Mouse (Mus musculus) intestine, embryonic 14.5 days (tissue): ENCODE data around the gene Pacrg. TPM values are rescaled to one million over a fixed set of nuclear protein-coding genes. Genes with fewer than 3 reads are reported as not detected.

Source experiments
- ATAC-seq: fragments of 200-750 bp; cut with Nextera tagmentation; replicated peaks from 2 replicates; pipeline ENCODE4 v1.8.0; 2017; ENCODE audit warnings: low read depth, moderate number of reproducible peaks, moderate TSS enrichment, moderate library complexity; ENCODE audit not compliant: low FRiP score, low TSS enrichment
- DNase-seq: peaks from one replicate; pipeline ENCODE4 v3.0.0-alpha.2; 2018; ENCODE audit warnings: low spot score
- H3K27ac ChIP-seq: fragments of 300-500 bp; sonication (generic); 2 replicates; pipeline ENCODE4 v1.5.1; 2014; ENCODE audit warnings: low read depth, mild to moderate bottlenecking, control low read depth
- H3K27me3 ChIP-seq: fragments of 300-500 bp; sonication (generic); replicated peaks from 2 replicates; pipeline ENCODE4 v1.6.1; 2014; ENCODE audit warnings: low read length, control low read depth; ENCODE audit not compliant: control insufficient read depth, insufficient read depth
- H3K36me3 ChIP-seq: fragments of 300-500 bp; sonication (generic); 2 replicates; pipeline ENCODE4 v1.6.1; 2014; ENCODE audit warnings: low read length, control low read depth; ENCODE audit not compliant: control insufficient read depth, insufficient read depth
- H3K4me1 ChIP-seq: fragments of 300-500 bp; sonication (generic); replicated peaks from 2 replicates; pipeline ENCODE4 v1.6.1; 2014; ENCODE audit warnings: low read length, control low read depth, mixed read lengths; ENCODE audit not compliant: control insufficient read depth, insufficient read depth
- H3K4me2 ChIP-seq: fragments of 300-500 bp; sonication (generic); 2 replicates; pipeline ENCODE4 v1.6.1; 2014; ENCODE audit warnings: low read length
- H3K4me3 ChIP-seq: fragments of 300-500 bp; sonication (generic); 2 replicates; pipeline ENCODE4 v1.5.1; 2014; ENCODE audit warnings: low read depth, low read length, control low read depth, mixed read lengths
- H3K9ac ChIP-seq: fragments of 300-500 bp; sonication (generic); 2 replicates; pipeline ENCODE4 v1.6.1; 2014; ENCODE audit warnings: mild to moderate bottlenecking, low read length
- H3K9me3 ChIP-seq: fragments of 300-500 bp; sonication (generic); 2 replicates; pipeline ENCODE4 v1.6.1; 2016; ENCODE audit warnings: low read length, control low read depth; ENCODE audit not compliant: control insufficient read depth
- WGBS: fragments of 180-500 bp; shearing (Covaris S2); extraction: QIAGEN DNeasy Blood & Tissue Kit; methylation state at CpG from one replicate; pipeline ENCODE4 v1.1.7; 2014; 5-methylcytosine and 5-hydroxymethylcytosine counted together
- polyA plus RNA-seq: library from polyadenylated mRNA; unstranded; fragments of >200 nt; fragmentation: Nextera tagmentation; extraction: Ambion mirVana; gene quantifications from 2 replicates; pipeline ENCODE4 v1.2.1, GENCODE M21; 2014

The Pacrg gene
- polyA plus RNA-seq, 1 experiment from 2014 or later, result 1.1 TPM

- no peaks in the 10 kb centered on the region for H3K9me3 ChIP-seq
- H3K27ac ChIP-seq, result no peak overlapping the region
- no peak overlapping the region for H3K9ac ChIP-seq
- WGBS, result 88% methylated on average over 4 of the region's 4 CpGs
- no peaks in the 10 kb centered on the region; the same call in 1 of the 2 replicates for H3K4me1 ChIP-seq
- ATAC-seq (no peak), DNase-seq (no peak)
- no peaks in the 10 kb centered on the region for H3K36me3 ChIP-seq
- no peak overlapping the region for H3K4me2 ChIP-seq
- H3K27me3 ChIP-seq, result no peaks in the 10 kb centered on the region
- no peak overlapping the region for H3K4me3 ChIP-seq
Measured at GRCm38 (mm10) chr17:10548969-10549368, 291.1 kb downstream of the Pacrg start.

DNA sequence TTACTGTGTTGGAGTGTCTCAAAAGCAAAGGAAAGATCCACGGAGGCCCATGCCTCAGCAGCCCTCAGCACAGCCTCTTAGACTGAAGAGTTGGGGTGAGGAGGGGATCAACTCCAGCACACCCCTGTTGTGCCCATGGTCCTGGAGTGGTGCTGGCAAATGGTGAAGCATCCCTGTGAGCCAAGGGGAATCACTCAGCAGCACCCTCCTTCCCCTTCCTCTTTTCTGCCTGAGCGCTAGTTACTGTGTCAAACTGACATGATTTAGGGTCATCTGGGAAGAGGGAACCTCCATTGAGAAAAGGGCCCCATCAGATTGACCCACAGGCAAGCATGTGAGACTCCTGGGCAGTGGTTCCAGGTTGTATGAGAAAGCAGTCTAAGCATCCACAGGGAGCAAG lies 299.3 kb downstream of the Pacrg start:
- no peak overlapping the region for H3K4me3 ChIP-seq
- H3K27ac ChIP-seq, result no peak overlapping the region
- H3K9ac ChIP-seq, result no peak overlapping the region
- no peaks in the 10 kb centered on the region for H3K4me1 ChIP-seq
- H3K27me3 ChIP-seq, result no peaks in the 10 kb centered on the region
- 85% methylated on average over 2 of the region's 2 CpGs for WGBS
- no peak overlapping the region for H3K4me2 ChIP-seq
- H3K36me3 ChIP-seq, result no peaks in the 10 kb centered on the region
- no peaks in the 10 kb centered on the region for H3K9me3 ChIP-seq
- no peak for DNase-seq
- no peak for ATAC-seq

- no peaks in the 10 kb centered on the region for H3K36me3 ChIP-seq
- H3K4me1 ChIP-seq, result no peaks in the 10 kb centered on the region
- H3K9ac ChIP-seq, result no peak overlapping the region
- H3K4me2 ChIP-seq, result no peak overlapping the region
- H3K9me3 ChIP-seq, result no peaks in the 10 kb centered on the region
- no peak overlapping the region for H3K27ac ChIP-seq
- ATAC-seq (no peak), DNase-seq (no peak)
- WGBS, result 67% methylated on average over 8 of the region's 8 CpGs
- H3K27me3 ChIP-seq, result no peaks in the 10 kb centered on the region
- no peak overlapping the region for H3K4me3 ChIP-seq
Measured at GRCm38 (mm10) chr17:10534206-10534605, 305.9 kb downstream of the Pacrg start.

- Histone ChIP-seq H3K4me3 (no peak overlapping the region), H3K27me3 (no peaks in the 10 kb centered on the region), H3K36me3 (no peaks in the 10 kb centered on the region), H3K4me1 (no peaks in the 10 kb centered on the region), H3K27ac (no peak overlapping the region), H3K9me3 (no peaks in the 10 kb centered on the region), H3K9ac (no peak overlapping the region), H3K4me2 (no peak overlapping the region)
- DNase-seq (no peak), ATAC-seq (no peak)
- WGBS, result 71% methylated on average over 7 of the region's 7 CpGs
Measured at GRCm38 (mm10) chr17:10533461-10533860, 306.6 kb downstream of the Pacrg start.

- Histone ChIP-seq H3K27ac (no peak overlapping the region), H3K4me3 (no peak overlapping the region), H3K4me2 (no peak overlapping the region), H3K36me3 (no peaks in the 10 kb centered on the region), H3K9me3 (no peaks in the 10 kb centered on the region), H3K27me3 (no peaks in the 10 kb centered on the region), H3K4me1 (no peaks in the 10 kb centered on the region), H3K9ac (no peak overlapping the region)
- no peak for ATAC-seq
- DNase-seq, result no peak
- 22% methylated on average over 8 of the region's 8 CpGs for WGBS
Measured at GRCm38 (mm10) chr17:10531024-10531423, 309.1 kb downstream of the Pacrg start.

DNA sequence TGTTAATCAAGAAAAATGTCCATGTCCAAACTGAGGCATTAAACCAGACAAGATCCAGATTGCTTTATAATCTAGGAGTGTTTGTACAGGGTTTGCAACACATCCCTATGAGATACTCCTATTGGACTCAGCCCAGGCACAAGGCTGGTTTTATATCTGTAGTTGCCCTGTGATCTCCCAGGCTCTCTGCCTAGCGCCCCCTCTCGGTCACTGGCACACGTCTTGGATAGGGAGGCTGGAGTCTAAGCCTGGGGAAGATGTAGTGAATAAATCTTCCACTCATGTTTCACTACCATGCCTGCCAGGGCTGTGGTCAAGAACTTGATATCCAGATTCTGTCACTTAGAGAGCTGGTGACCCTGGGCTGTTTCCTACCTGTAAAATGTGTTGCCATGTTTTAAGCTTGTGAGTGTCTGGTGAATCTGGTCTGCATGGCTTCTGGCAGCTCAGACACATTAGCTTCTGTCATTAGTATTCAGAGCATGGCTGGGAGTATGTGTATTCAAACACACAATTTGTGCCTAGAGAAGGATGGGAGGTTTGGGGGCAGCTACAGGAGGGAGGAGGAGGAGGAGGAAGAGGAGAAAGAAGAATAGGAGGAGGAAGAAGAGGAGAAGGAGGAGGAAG lies 310.7 kb downstream of the Pacrg start:
- ATAC-seq (no peak), DNase-seq (no peak)
- Histone ChIP-seq H3K9me3 (no peaks in the 10 kb centered on the region), H3K4me3 (no peak overlapping the region), H3K27ac (no peak overlapping the region), H3K36me3 (no peaks in the 10 kb centered on the region), H3K4me2 (no peak overlapping the region), H3K4me1 (no peaks in the 10 kb centered on the region), H3K9ac (no peak overlapping the region), H3K27me3 (no peaks in the 10 kb centered on the region)
- 67% methylated on average over 3 of the region's 3 CpGs for WGBS

DNA sequence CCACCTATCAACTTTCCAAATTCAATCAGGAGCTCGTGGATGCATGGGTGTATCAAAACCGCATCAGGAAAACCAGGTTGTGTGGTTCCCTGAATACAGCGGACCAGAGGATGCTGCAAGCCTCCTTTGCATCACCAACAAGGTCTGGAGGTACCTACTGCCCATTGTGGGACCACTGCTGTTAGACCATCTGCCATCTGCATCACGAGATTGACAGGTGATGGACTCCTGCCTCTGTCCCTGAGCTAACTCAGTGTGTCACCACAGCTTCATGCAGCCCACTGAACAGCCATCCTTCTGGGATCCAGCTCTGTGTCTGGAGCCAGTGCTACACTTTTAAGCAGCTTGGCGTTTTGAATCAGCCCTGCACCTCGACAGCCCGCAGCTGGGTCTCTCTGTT lies 318.8 kb downstream of the Pacrg start:
- H3K27me3 ChIP-seq, result no peaks in the 10 kb centered on the region
- H3K9me3 ChIP-seq, result no peaks in the 10 kb centered on the region
- no peak for ATAC-seq
- no peak overlapping the region for H3K4me3 ChIP-seq
- H3K27ac ChIP-seq, result no peak overlapping the region
- H3K36me3 ChIP-seq, result no peaks in the 10 kb centered on the region
- 81% methylated on average over 7 of the region's 7 CpGs for WGBS
- no peaks in the 10 kb centered on the region for H3K4me1 ChIP-seq
- H3K9ac ChIP-seq, result no peak overlapping the region
- no peak for DNase-seq
- no peak overlapping the region for H3K4me2 ChIP-seq

DNA sequence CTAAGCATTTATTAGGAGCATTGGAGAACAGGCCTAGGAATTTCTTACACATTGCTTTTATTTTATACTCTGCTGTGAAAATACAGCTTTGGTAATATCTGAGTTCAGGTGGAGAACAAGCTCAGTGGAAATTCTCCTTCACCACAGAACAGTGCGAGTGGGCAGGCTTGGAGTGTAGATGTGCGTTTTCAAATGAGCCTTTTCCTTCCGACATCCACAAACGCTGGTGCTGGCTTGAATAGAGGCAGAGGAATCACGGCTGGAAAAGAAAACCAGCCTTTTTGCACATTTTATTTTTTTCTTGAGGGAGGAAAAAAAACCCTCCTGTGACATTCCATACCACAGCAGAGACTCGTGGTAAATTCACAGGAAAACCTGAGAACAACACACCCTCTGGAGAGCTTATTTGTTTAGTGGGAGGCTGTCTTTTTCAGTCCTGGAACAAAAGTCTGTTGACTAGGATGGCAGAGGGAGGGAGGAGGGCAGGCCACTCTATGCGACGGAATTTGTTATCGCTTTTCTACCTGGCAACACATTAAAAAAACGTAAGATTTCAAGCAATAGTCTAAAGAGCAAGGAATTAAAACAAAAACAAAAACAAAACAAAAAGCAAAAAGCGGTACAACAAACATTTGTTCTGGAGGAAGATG lies 320.5 kb downstream of the Pacrg start:
- H3K9me3 ChIP-seq, result no peaks in the 10 kb centered on the region
- no peaks in the 10 kb centered on the region for H3K27me3 ChIP-seq
- no peaks in the 10 kb centered on the region for H3K4me1 ChIP-seq
- no peak overlapping the region for H3K27ac ChIP-seq
- no peak overlapping the region for H3K4me2 ChIP-seq
- DNase-seq (no peak), ATAC-seq (no peak)
- no peaks in the 10 kb centered on the region for H3K36me3 ChIP-seq
- no peak overlapping the region for H3K4me3 ChIP-seq
- no peak overlapping the region for H3K9ac ChIP-seq
- WGBS, result 47% methylated on average over 11 of the region's 11 CpGs

DNA sequence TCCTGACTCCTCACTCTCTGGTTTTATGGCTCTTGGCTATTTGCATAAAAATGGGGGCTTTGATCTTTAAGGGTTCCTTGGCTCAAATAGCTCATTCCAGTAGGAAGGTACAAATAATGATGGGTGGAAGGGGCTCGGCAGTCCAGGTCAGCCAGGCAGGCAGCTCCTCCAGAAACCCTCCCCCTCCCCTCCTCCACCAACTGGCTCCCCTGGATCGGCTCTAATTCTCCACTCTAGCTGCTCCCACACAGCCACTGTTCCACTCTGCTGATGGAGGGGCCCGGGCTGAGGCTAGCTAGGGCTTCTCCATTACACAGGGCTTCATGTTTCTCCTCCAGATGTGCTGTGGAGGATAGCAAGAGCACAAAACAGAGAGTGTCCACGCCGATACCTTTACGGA lies 325.3 kb downstream of the Pacrg start:
- H3K4me3 ChIP-seq, result no peak overlapping the region
- H3K27ac ChIP-seq, result no peak overlapping the region
- no peak overlapping the region for H3K4me2 ChIP-seq
- DNase-seq, result no peak
- 53% methylated on average over 6 of the region's 6 CpGs for WGBS
- H3K9ac ChIP-seq, result no peak overlapping the region
- H3K9me3 ChIP-seq, result no peaks in the 10 kb centered on the region
- H3K4me1 ChIP-seq, result no peaks in the 10 kb centered on the region
- no peak for ATAC-seq
- H3K36me3 ChIP-seq, result no peaks in the 10 kb centered on the region
- no peaks in the 10 kb centered on the region for H3K27me3 ChIP-seq
